Mouse (Mus musculus): Measurements from ENCODE around the gene Mrtfb.

GRCm38 (mm10) chr16:13368645-13369044 lies 112.4 kb downstream of the Mrtfb start:
- TF ChIP-seq POLR2A (IDR thresholded peaks at IDR 0.05; ENCODE audit: borderline replicate concordance, low read depth, low read length) = no peak
- no peak for TF ChIP-seq CTCF (IDR thresholded peaks at IDR 0.05; ENCODE audit: low read depth, low read length)

All from bone marrow macrophage, adult 2 months (primary cell).